Mouse (Mus musculus): ENCODE results near the gene Cmah. TPM values are rescaled to one million over a fixed set of nuclear protein-coding genes. Genes with fewer than 3 reads are reported as not detected.

Cmah gene
- total RNA-seq, 2 experiments from 2014 or later, result 0.85 to 2.1 TPM

- no peak for ATAC-seq (replicated peaks; ENCODE audit: low FRiP score, poor library complexity, severe bottlenecking)
Observed at GRCm38 (mm10) chr13:24463767-24464166, 136.6 kb downstream of the Cmah start.

- ATAC-seq (replicated peaks; ENCODE audit: low FRiP score, poor library complexity, severe bottlenecking), result no peak
Observed at GRCm38 (mm10) chr13:24466027-24466426, 138.8 kb downstream of the Cmah start.

GRCm38 (mm10) chr13:24467806-24468205 lies 140.6 kb downstream of the Cmah start:
- no peak for ATAC-seq (replicated peaks; ENCODE audit: low FRiP score, poor library complexity, severe bottlenecking)

GRCm38 (mm10) chr13:24477564-24477963 lies 150.4 kb downstream of the Cmah start:
- no peak for ATAC-seq (replicated peaks; ENCODE audit: low FRiP score, poor library complexity, severe bottlenecking)

GRCm38 (mm10) chr13:24479516-24479915 lies 152.3 kb downstream of the Cmah start:
- no peak for ATAC-seq (replicated peaks; ENCODE audit: low FRiP score, poor library complexity, severe bottlenecking)

- ATAC-seq (replicated peaks; ENCODE audit: low FRiP score, poor library complexity, severe bottlenecking), result no peak
Observed at GRCm38 (mm10) chr13:24480824-24481223, 153.6 kb downstream of the Cmah start.

- no peak for ATAC-seq (replicated peaks; ENCODE audit: low FRiP score, poor library complexity, severe bottlenecking)
Observed at GRCm38 (mm10) chr13:24481615-24482295, 154.6 kb downstream of the Cmah start.

- ATAC-seq (replicated peaks; ENCODE audit: low FRiP score, poor library complexity, severe bottlenecking), result no peak
Observed at GRCm38 (mm10) chr13:24483691-24484090, 156.5 kb downstream of the Cmah start.

GRCm38 (mm10) chr13:24484811-24485210 lies 157.6 kb downstream of the Cmah start:
- no peak for ATAC-seq (replicated peaks; ENCODE audit: low FRiP score, poor library complexity, severe bottlenecking)

GRCm38 (mm10) chr13:24485964-24486363 lies 158.8 kb downstream of the Cmah start:
- no peak for ATAC-seq (replicated peaks; ENCODE audit: low FRiP score, poor library complexity, severe bottlenecking)

- no peak for ATAC-seq (replicated peaks; ENCODE audit: low FRiP score, poor library complexity, severe bottlenecking)
Observed at GRCm38 (mm10) chr13:24486403-24486802, 159.2 kb downstream of the Cmah start.

GRCm38 (mm10) chr13:24487061-24487460 lies 159.9 kb downstream of the Cmah start:
- ATAC-seq (replicated peaks; ENCODE audit: low FRiP score, poor library complexity, severe bottlenecking), result no peak

- no peak for ATAC-seq (replicated peaks; ENCODE audit: low FRiP score, poor library complexity, severe bottlenecking)
Observed at GRCm38 (mm10) chr13:24487546-24487945, 160.3 kb downstream of the Cmah start.

GRCm38 (mm10) chr13:24488526-24489070 lies 161.4 kb downstream of the Cmah start:
- ATAC-seq (replicated peaks; ENCODE audit: low FRiP score, poor library complexity, severe bottlenecking), result no peak

- ATAC-seq (replicated peaks; ENCODE audit: low FRiP score, poor library complexity, severe bottlenecking), result no peak
Observed at GRCm38 (mm10) chr13:24489515-24489914, 162.3 kb downstream of the Cmah start.

- ATAC-seq (replicated peaks; ENCODE audit: low FRiP score, poor library complexity, severe bottlenecking), result no peak
Observed at GRCm38 (mm10) chr13:24490041-24490440, 162.8 kb downstream of the Cmah start.

GRCm38 (mm10) chr13:24491101-24491500 lies 163.9 kb downstream of the Cmah start:
- no peak for ATAC-seq (replicated peaks; ENCODE audit: low FRiP score, poor library complexity, severe bottlenecking)

GRCm38 (mm10) chr13:24493784-24494183 lies 166.6 kb downstream of the Cmah start:
- ATAC-seq (replicated peaks; ENCODE audit: low FRiP score, poor library complexity, severe bottlenecking), result no peak

- no peak for ATAC-seq (replicated peaks; ENCODE audit: low FRiP score, poor library complexity, severe bottlenecking)
Observed at GRCm38 (mm10) chr13:24496353-24496752, 169.1 kb downstream of the Cmah start.

- ATAC-seq (replicated peaks; ENCODE audit: low FRiP score, poor library complexity, severe bottlenecking), result no peak
Observed at GRCm38 (mm10) chr13:24497001-24497400, 169.8 kb downstream of the Cmah start.

GRCm38 (mm10) chr13:24498342-24498741 lies 171.1 kb downstream of the Cmah start:
- ATAC-seq (replicated peaks; ENCODE audit: low FRiP score, poor library complexity, severe bottlenecking), result no peak

GRCm38 (mm10) chr13:24499505-24499904 lies 172.3 kb downstream of the Cmah start:
- 0 out of 2 replicates have a peak, but pooled peaks have one; percentile 55 for ATAC-seq (replicated peaks; ENCODE audit: low FRiP score, poor library complexity, severe bottlenecking)

Measured in erythroblast, adult 5-6 weeks (primary cell).